Mouse (Mus musculus) heart, embryonic 12.5 days (tissue): ENCODE data around the gene Olfr211. TPM values are rescaled to one million over a fixed set of nuclear protein-coding genes. Genes with fewer than 3 reads are reported as not detected.
"Not testable (repeated sequence)": the region's sequence is repeated elsewhere in the genome, so short reads cannot be mapped to it uniquely, and the experiment has no call there.

Experiments
- ATAC-seq: fragments of 200-750 bp; cut with Nextera tagmentation; 2 replicates; pipeline ENCODE4 v1.8.0; 2017; ENCODE audit warnings: moderate TSS enrichment, moderate library complexity; ENCODE audit not compliant: insufficient number of reproducible peaks, low FRiP score
- H3K27ac ChIP-seq: fragments of 300-500 bp; sonication (generic); 2 replicates; pipeline ENCODE4 v1.5.1; 2016; ENCODE audit warnings: mild to moderate bottlenecking, moderate library complexity; ENCODE audit not compliant: poor library complexity, severe bottlenecking
- H3K27me3 ChIP-seq: fragments of 300-500 bp; sonication (generic); replicated peaks from 2 replicates; pipeline ENCODE4 v1.6.1; 2016; ENCODE audit warnings: mild to moderate bottlenecking, moderate library complexity
- H3K36me3 ChIP-seq: fragments of 300-500 bp; sonication (generic); 2 replicates; pipeline ENCODE4 v1.6.1; 2016; ENCODE audit warnings: mild to moderate bottlenecking, moderate library complexity
- H3K4me1 ChIP-seq: fragments of 300-500 bp; sonication (generic); replicated peaks from 2 replicates; pipeline ENCODE4 v1.6.1; 2016; ENCODE audit warnings: mild to moderate bottlenecking
- H3K4me2 ChIP-seq: fragments of 300-500 bp; sonication (generic); 2 replicates; pipeline ENCODE4 v1.6.1; 2016; ENCODE audit warnings: mild to moderate bottlenecking, moderate library complexity
- H3K4me3 ChIP-seq: fragments of 300-500 bp; sonication (generic); 2 replicates; pipeline ENCODE4 v1.5.1; 2016; ENCODE audit warnings: mild to moderate bottlenecking
- H3K9ac ChIP-seq: fragments of 300-500 bp; sonication (generic); 2 replicates; pipeline ENCODE4 v1.6.1; 2016; ENCODE audit warnings: mild to moderate bottlenecking, moderate library complexity
- H3K9me3 ChIP-seq: fragments of 300-500 bp; sonication (generic); replicated peaks from 2 replicates; pipeline ENCODE4 v1.6.1; 2016; ENCODE audit warnings: mild to moderate bottlenecking, moderate library complexity
- WGBS: fragments of 180-500 bp; shearing (Covaris S2); methylation state at CpG from one replicate; pipeline ENCODE4 v1.1.7; 2016; 5-methylcytosine and 5-hydroxymethylcytosine counted together
- polyA plus RNA-seq: library from polyadenylated mRNA; unstranded; fragments of >200 nt; fragmentation: Nextera tagmentation; extraction: Ambion mirVana; gene quantifications from 2 replicates; pipeline ENCODE4 v1.2.1, GENCODE M21; 2016

Gene Olfr211
- polyA plus RNA-seq, 1 experiment from 2014 or later, result not detected

DNA sequence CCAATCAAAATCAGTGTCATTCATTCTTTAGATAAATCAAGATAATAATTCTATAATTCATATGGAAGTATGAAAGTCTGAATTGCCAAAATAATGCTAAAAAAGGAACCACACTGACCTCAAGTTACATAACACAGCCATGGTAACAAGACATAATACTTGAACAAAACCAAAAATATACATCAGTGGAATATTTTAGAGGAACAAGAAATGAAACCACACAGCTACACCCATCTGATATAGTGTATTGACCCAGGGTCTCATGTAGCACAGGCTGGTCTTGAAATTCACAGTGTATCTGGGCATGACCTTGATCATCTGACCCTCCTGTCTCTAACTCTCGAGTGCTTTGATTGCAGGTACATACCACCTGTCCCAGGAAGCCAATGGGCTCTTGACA, 2.1 kb upstream of the Olfr211 start:
- Histone ChIP-seq H3K27me3 (peaks cover 5% of the 10 kb centered on the region; the same call in 1 of the 2 replicates), H3K4me1 (no peaks in the 10 kb centered on the region), H3K4me3 (no peak overlapping the region), H3K27ac (no peak overlapping the region), H3K9me3 (no peaks in the 10 kb centered on the region), H3K4me2 (no peak overlapping the region), H3K36me3 (no peaks in the 10 kb centered on the region), H3K9ac (no peak overlapping the region)
- ATAC-seq, result no peak
- WGBS, result 46% methylated on average over 1 of the region's 1 CpGs

GRCm38 (mm10) chr6:116493742-116494141, 4.9 kb downstream of the Olfr211 start:
- no peak overlapping the region for H3K4me2 ChIP-seq
- no peak overlapping the region for H3K27ac ChIP-seq
- no peak for ATAC-seq
- no peaks in the 10 kb centered on the region for H3K9me3 ChIP-seq
- WGBS, result 83% methylated on average over 5 of the region's 5 CpGs
- H3K4me3 ChIP-seq, result no peak overlapping the region
- H3K4me1 ChIP-seq, result no peaks in the 10 kb centered on the region
- H3K9ac ChIP-seq, result no peak overlapping the region
- H3K36me3 ChIP-seq, result no peaks in the 10 kb centered on the region
- H3K27me3 ChIP-seq, result peaks cover 5% of the 10 kb centered on the region; the same call in 1 of the 2 replicates

DNA sequence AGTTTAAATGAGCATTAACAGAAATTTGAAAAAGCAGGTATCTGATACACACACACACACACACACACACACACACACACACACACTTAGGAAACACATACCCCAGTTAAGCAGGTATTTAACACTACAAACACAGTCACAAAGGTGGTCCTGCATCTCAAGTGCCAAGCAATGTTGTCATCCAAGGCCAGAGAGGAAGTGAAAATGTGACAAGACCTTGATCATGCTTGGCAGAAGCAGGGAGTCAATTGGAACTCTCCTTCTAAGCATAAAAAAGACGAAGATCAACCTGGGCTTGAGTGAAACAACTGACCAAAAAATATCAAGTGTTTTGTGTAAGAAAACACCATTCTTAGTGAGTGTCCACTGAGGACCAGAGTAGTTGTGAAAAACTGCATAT, 7.1 kb downstream of the Olfr211 start:
- WGBS, result 76% methylated on average over 1 of the region's 1 CpGs
- no peak overlapping the region for H3K9ac ChIP-seq
- no peaks in the 10 kb centered on the region; the same call in 1 of the 2 replicates for H3K27me3 ChIP-seq
- H3K9me3 ChIP-seq, result no peaks in the 10 kb centered on the region
- H3K4me3 ChIP-seq, result no peak overlapping the region
- H3K4me1 ChIP-seq, result no peaks in the 10 kb centered on the region
- ATAC-seq, result no peak
- no peaks in the 10 kb centered on the region for H3K36me3 ChIP-seq
- no peak overlapping the region for H3K27ac ChIP-seq
- H3K4me2 ChIP-seq, result no peak overlapping the region

GRCm38 (mm10) chr6:116506302-116507003, 17.6 kb downstream of the Olfr211 start, which contains the start of gene Olfr212:
TSS of gene Olfr212 (plus strand) at chr6:116506516.
- H3K4me2 ChIP-seq, H3K27me3 ChIP-seq, H3K4me1 ChIP-seq, H3K36me3 ChIP-seq, H3K9ac ChIP-seq, ATAC-seq, H3K27ac ChIP-seq, H3K4me3 ChIP-seq: not testable (repeated sequence)
- H3K9me3 ChIP-seq, result peaks cover 31% of the 10 kb centered on the region
- 81% methylated on average over 20 of the region's 20 CpGs for WGBS

DNA sequence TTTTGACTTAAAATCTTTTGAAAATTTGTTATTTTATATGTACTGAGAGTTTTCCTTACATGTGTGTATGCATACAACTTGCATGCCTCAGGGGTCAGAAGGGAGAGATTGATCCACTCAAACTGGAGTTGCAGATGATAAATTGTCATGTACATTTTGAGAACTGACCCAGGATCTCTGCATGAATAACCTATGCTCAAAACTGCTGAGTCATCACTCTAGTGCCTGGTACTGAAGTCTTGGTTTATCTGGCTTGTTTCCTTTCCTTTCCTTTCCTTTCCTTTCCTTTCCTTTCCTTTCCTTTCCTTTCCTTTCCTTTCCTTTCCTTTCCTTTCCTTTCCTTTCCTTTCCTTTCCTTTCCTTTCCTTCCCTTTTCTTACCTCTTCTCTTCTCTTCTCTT, 25.9 kb downstream of the Olfr211 start:
- Histone ChIP-seq H3K9me3 (no peaks in the 10 kb centered on the region), H3K4me1 (no peaks in the 10 kb centered on the region), H3K4me3 (no peak overlapping the region), H3K4me2 (no peak overlapping the region), H3K36me3 (no peaks in the 10 kb centered on the region), H3K27ac (no peak overlapping the region), H3K27me3 (no peaks in the 10 kb centered on the region), H3K9ac (no peak overlapping the region)
- no peak for ATAC-seq

DNA sequence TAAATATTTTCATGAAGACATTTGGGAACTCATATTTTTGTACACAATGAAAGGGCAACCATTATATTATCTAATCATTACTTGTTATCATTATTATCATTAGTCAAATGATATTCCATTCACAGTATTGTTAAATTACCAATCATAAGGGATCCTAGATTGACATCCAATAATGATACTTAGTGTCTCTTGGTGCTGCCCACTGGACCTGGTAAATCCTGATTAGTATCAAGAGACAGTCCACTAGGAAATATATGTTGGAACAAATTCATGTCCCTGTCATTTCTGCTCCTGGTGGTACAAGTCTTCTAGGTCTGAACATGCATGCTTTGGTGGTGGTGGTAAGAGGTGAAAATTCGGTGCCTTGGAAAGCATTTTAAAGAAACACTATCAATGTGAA, 49.3 kb downstream of the Olfr211 start, which contains the start of gene Olfr213:
TSS of gene Olfr213 (plus strand) at position 301 of the 400 bp plus-strand sequence.
- no peak within 1 kb of the TSS for H3K4me2 ChIP-seq
- WGBS, result 67% methylated on average over 1 of the region's 1 CpGs

DNA sequence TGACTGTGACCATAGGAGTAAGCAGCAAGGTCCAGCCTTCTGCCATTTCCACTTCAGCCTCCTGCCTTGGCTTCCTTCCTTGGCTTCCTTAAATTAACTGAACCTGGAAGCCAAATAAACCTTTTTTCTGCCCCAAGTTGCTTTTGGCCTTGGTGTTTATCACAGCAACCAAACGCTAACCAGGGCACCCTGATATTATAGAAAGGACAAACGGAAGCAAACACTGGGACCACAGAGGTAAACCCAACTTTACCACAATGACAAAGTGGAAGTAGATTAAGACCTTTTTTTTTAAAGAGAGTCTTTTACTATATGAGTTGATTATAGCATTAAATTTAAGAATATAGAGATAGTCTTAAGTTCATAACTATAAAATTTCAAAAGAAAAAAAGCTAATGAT, 53.6 kb downstream of the Olfr211 start:
- Histone ChIP-seq H3K4me1 (no peaks in the 10 kb centered on the region), H3K4me2 (no peak overlapping the region), H3K27ac (no peak overlapping the region), H3K9me3 (no peaks in the 10 kb centered on the region), H3K9ac (no peak overlapping the region), H3K36me3 (no peaks in the 10 kb centered on the region), H3K27me3 (0 out of 2 replicates have a peak, but pooled peaks cover 7% of the 10 kb centered on the region), H3K4me3 (no peak overlapping the region)
- no peak for ATAC-seq
- WGBS, result 76% methylated on average over 2 of the region's 2 CpGs

More for the DNA sequence above, 49.3 kb downstream of the Olfr211 start, which contains the start of gene Olfr213:
- H3K36me3 ChIP-seq, result no peaks in the 10 kb centered on the region
- no peak within 1 kb of the TSS for H3K4me3 ChIP-seq
- H3K9me3 ChIP-seq, result no peaks in the 10 kb centered on the region
- 0 out of 2 replicates have a peak, but pooled peaks cover 4% of the 10 kb centered on the region for H3K27me3 ChIP-seq
- no peak within 1 kb of the TSS for H3K9ac ChIP-seq
- no peaks in the 10 kb centered on the region for H3K4me1 ChIP-seq
- ATAC-seq, result no peak
- no peak within 1 kb of the TSS for H3K27ac ChIP-seq

Other genes with a start within 250 kb of the Olfr211 start
- gene Zfand4, start 224.9 kb upstream of the Olfr211 start, polyA plus RNA-seq, result 4.5 and 5.3 TPM in 2 replicates
- gene March8, start 151.1 kb upstream of the Olfr211 start, polyA plus RNA-seq, result 35.3 and 35.7 TPM in 2 replicates
- 2.6 and 2.7 TPM in 2 replicates for gene Alox5, start 27.9 kb upstream of the Olfr211 start, polyA plus RNA-seq
- not detected in 2 replicates for gene Olfr212, start 17.4 kb downstream of the Olfr211 start, polyA plus RNA-seq
- not detected in 2 replicates for gene Olfr213, start 49.4 kb downstream of the Olfr211 start, polyA plus RNA-seq
- gene Gm5580, start 62.0 kb downstream of the Olfr211 start, polyA plus RNA-seq, result 0.33 TPM in 2 replicates
- not detected in 2 replicates for gene Olfr214, start 65.1 kb downstream of the Olfr211 start, polyA plus RNA-seq
- not detected in 2 replicates for gene Olfr215, start 95.1 kb downstream of the Olfr211 start, polyA plus RNA-seq
- 95.4 and 97.7 TPM in 2 replicates for gene Zfp422, start 139.9 kb downstream of the Olfr211 start, polyA plus RNA-seq
- 4.0 and 4.9 TPM in 2 replicates for gene Depp1, start 161.5 kb downstream of the Olfr211 start, polyA plus RNA-seq
- 5.6 and 6.5 TPM in 2 replicates for gene Rassf4, start 184.9 kb downstream of the Olfr211 start, polyA plus RNA-seq
- gene Tmem72, start 227.8 kb downstream of the Olfr211 start, polyA plus RNA-seq, result 0.06 and 0.08 TPM in 2 replicates